Comparison of ENCODE assay signal across 15 mouse cellular contexts in genomic region chr4:141074109-141074508, GRCm38 (mm10). TPM values are rescaled to one million over a fixed set of nuclear protein-coding genes. Genes with fewer than 3 reads are reported as not detected.
A peak's percentile ranks its signal among the peaks of the same experiment; 100 is the strongest.
DNase-seq lines count a peak whose midpoint lies in the region; ATAC-seq and TF ChIP-seq lines count a peak whose summit lies in the region.
"Had no signal": no experiment of that assay in that cellular context is flagged by ENCODE, and none has a peak within 500 bp of the region (broad histone marks: within the 10 kb centered on the region; RNA-seq: fewer than 3 reads in every experiment).

No protein-coding gene starts in this region.

- H3K9ac ChIP-seq in heart, embryonic 14.5 days (ENCODE audit: low read length), result no peak overlapping the region
- peak overlapping the region; percentile 53 for H3K9ac ChIP-seq in liver, embryonic 16.5 days (ENCODE audit: low read depth, low read length)
- no peak overlapping the region for H3K9ac ChIP-seq in forebrain, embryonic 13.5 days
- H3K9ac ChIP-seq: limb, embryonic 13.5 days; midbrain, embryonic 12.5 days had no signal

- DNase-seq in cerebellum, adult 2 months, result no peak
- DNase-seq in cerebellum, adult 11 months, result no peak
- DNase-seq in heart, adult 18-20 months, result no peak
- DNase-seq in c-Kit-positive CD71-positive TER-119-positive erythroid progenitor cells, embryonic 14.5 days (ENCODE audit: low spot score), result peak; percentile 29
- no peak for DNase-seq in layer of hippocampus, adult 9-10 months (ENCODE audit: low spot score)
- DNase-seq: kidney, adult 18-20 months; thymus, postnatal 36 days had no signal

- H3K4me3 ChIP-seq in cerebellum, adult 2 months (replicated peaks; ENCODE audit: insufficient read depth, low read depth, low read length), result no peak overlapping the region
- H3K4me3 ChIP-seq in heart, embryonic 14.5 days (ENCODE audit: control insufficient read depth in 1 of 2, insufficient read depth in 1 of 2, low read depth in 1 of 2, low read length in 2 of 2), result no peak overlapping the region
- H3K4me3 ChIP-seq in liver, embryonic 16.5 days (ENCODE audit: low read depth, low read length), result peak overlapping the region; percentile 31
- no peak overlapping the region for H3K4me3 ChIP-seq in forebrain, embryonic 13.5 days
- H3K4me3 ChIP-seq: limb, embryonic 13.5 days; midbrain, embryonic 12.5 days had no signal

- WGBS in cerebellum, adult 2 months, result 71% methylated on average over 4 of the region's 4 CpGs
- WGBS in heart, embryonic 14.5 days, result 49% methylated on average over 4 of the region's 4 CpGs
- 29% methylated on average over 4 of the region's 4 CpGs for WGBS in liver, embryonic 16.5 days (ENCODE audit: insufficient replicate concordance)
- 95% methylated on average over 4 of the region's 4 CpGs for WGBS in forebrain, embryonic 13.5 days

- no peak for TF ChIP-seq POLR2A in cerebellum, adult 2 months (IDR thresholded peaks at IDR 0.05; ENCODE audit: borderline replicate concordance, insufficient read depth, low read length)

- peaks cover 56% of the 10 kb centered on the region for H3K36me3 ChIP-seq in heart, embryonic 14.5 days (ENCODE audit: control insufficient read depth, insufficient read depth, low read length)
- H3K36me3 ChIP-seq in liver, embryonic 16.5 days (ENCODE audit: control insufficient read depth, insufficient read depth), result peaks cover 45% of the 10 kb centered on the region
- peaks cover 56% of the 10 kb centered on the region for H3K36me3 ChIP-seq in forebrain, embryonic 13.5 days (ENCODE audit: poor library complexity, severe bottlenecking)

- no peak for TF ChIP-seq CTCF in cerebellum, adult 2 months (IDR thresholded peaks at IDR 0.05; ENCODE audit: borderline replicate concordance, insufficient read depth, low read depth, low read length)

- peak overlapping the region; percentile 24; the same call in 1 of the 2 replicates for H3K27ac ChIP-seq in cerebellum, adult 2 months (ENCODE audit: insufficient read depth, low read length)
- H3K27ac ChIP-seq in heart, embryonic 14.5 days (replicated peaks in 1 of 2; ENCODE audit: control insufficient read depth in 1 of 2, insufficient read depth in 1 of 2, low read depth in 2 of 2, low read length in 2 of 2), result peak overlapping the region; percentile 56 to 88
- peak overlapping the region; percentile 86 for H3K27ac ChIP-seq in liver, embryonic 16.5 days (ENCODE audit: low read length)
- H3K27ac ChIP-seq in forebrain, embryonic 13.5 days, result no peak overlapping the region
- H3K27ac ChIP-seq: limb, embryonic 13.5 days; midbrain, embryonic 12.5 days had no signal

- no peaks in the 10 kb centered on the region for H3K9me3 ChIP-seq in heart, embryonic 14.5 days (ENCODE audit: control insufficient read depth, low read length)
- no peaks in the 10 kb centered on the region for H3K9me3 ChIP-seq in liver, embryonic 16.5 days (replicated peaks; ENCODE audit: control insufficient read depth, low read length)
- H3K9me3 ChIP-seq in forebrain, embryonic 13.5 days (replicated peaks), result no peaks in the 10 kb centered on the region
- H3K9me3 ChIP-seq: limb, embryonic 13.5 days; midbrain, embryonic 12.5 days had no signal

- H3K4me2 ChIP-seq in heart, embryonic 14.5 days (ENCODE audit: low read length), result peak overlapping the region; percentile 34
- peak overlapping the region; percentile 56 for H3K4me2 ChIP-seq in liver, embryonic 16.5 days (ENCODE audit: low read depth, low read length)
- H3K4me2 ChIP-seq in forebrain, embryonic 13.5 days, result no peak overlapping the region
- H3K4me2 ChIP-seq: limb, embryonic 13.5 days; midbrain, embryonic 12.5 days had no signal

- ATAC-seq in heart, embryonic 14.5 days (ENCODE audit: insufficient number of reproducible peaks, insufficient read depth, low FRiP score, low read depth), result no peak
- peak; percentile 55 for ATAC-seq in liver, embryonic 16.5 days (ENCODE audit: low read depth)
- no peak for ATAC-seq in forebrain, embryonic 13.5 days
- ATAC-seq: hindbrain, embryonic 16.5 days had no signal

- no peaks in the 10 kb centered on the region for H3K27me3 ChIP-seq in cerebellum, adult 2 months (ENCODE audit: control insufficient read depth, insufficient read depth, low read length)
- no peaks in the 10 kb centered on the region for H3K27me3 ChIP-seq in heart, embryonic 14.5 days (ENCODE audit: control insufficient read depth, insufficient read depth, low read length)
- no peaks in the 10 kb centered on the region for H3K27me3 ChIP-seq in liver, embryonic 16.5 days (ENCODE audit: control insufficient read depth, insufficient read depth, low read depth, low read length)
- H3K27me3 ChIP-seq in forebrain, embryonic 13.5 days, result no peaks in the 10 kb centered on the region
- H3K27me3 ChIP-seq: CH12.LX; limb, embryonic 13.5 days; midbrain, embryonic 12.5 days had no signal

- peaks cover 17% of the 10 kb centered on the region for H3K4me1 ChIP-seq in cerebellum, adult 2 months (ENCODE audit: control insufficient read depth, insufficient read depth, low read length)
- peaks cover 20 to 38% of the 10 kb centered on the region in 2 experiments for H3K4me1 ChIP-seq in heart, embryonic 14.5 days (ENCODE audit: control insufficient read depth in 2 of 2, insufficient read depth in 2 of 2, low read length in 2 of 2)
- peaks cover 61% of the 10 kb centered on the region for H3K4me1 ChIP-seq in liver, embryonic 16.5 days (ENCODE audit: control insufficient read depth, low read depth, low read length)
- H3K4me1 ChIP-seq in forebrain, embryonic 13.5 days, result peaks cover 23% of the 10 kb centered on the region

RNA-seq across cellular contexts. Expression of gene Necap2, which starts 4.0 kb away (rescaled TPM):
- polyA plus RNA-seq in cerebellum, adult 2 months (2012; rRNA removed), result 66.3 and 68.7 TPM in 2 replicates
- 33.1 and 34.2 TPM in 2 replicates for polyA plus RNA-seq in heart, embryonic 14.5 days (2014; fragmentation: Nextera tagmentation; extraction: Ambion mirVana)
- 10 to 100 TPM; 13.4 to 14.5 TPM for total RNA-seq in heart, adult 18-20 months (2021)
- polyA plus RNA-seq in liver, embryonic 16.5 days (2015; fragmentation: Nextera tagmentation; extraction: Ambion mirVana), result 87.5 and 93.3 TPM in 2 replicates
- polyA plus RNA-seq in forebrain, embryonic 13.5 days (2015; fragmentation: Nextera tagmentation; extraction: Ambion mirVana), result 44.9 and 48.0 TPM in 2 replicates

RNA-seq across cellular contexts. Expression of gene Crocc, which starts 13.8 kb away (rescaled TPM):
- polyA plus RNA-seq in cerebellum, adult 2 months (2012; rRNA removed), result 39.4 and 41.3 TPM in 2 replicates
- 3.3 and 4.4 TPM in 2 replicates for polyA plus RNA-seq in heart, embryonic 14.5 days (2014; fragmentation: Nextera tagmentation; extraction: Ambion mirVana)
- total RNA-seq in heart, adult 18-20 months (2021), result 1 to 10 TPM; 4.1 to 4.3 TPM
- polyA plus RNA-seq in liver, embryonic 16.5 days (2015; fragmentation: Nextera tagmentation; extraction: Ambion mirVana), result 0.59 and 0.63 TPM in 2 replicates
- polyA plus RNA-seq in forebrain, embryonic 13.5 days (2015; fragmentation: Nextera tagmentation; extraction: Ambion mirVana), result 7.4 and 7.7 TPM in 2 replicates

RNA-seq across cellular contexts. Expression of gene Spata21, which starts 14.0 kb away (rescaled TPM):
- polyA plus RNA-seq in cerebellum, adult 2 months (2012; rRNA removed), result 0.21 and 0.48 TPM in 2 replicates
- polyA plus RNA-seq in heart, embryonic 14.5 days (2014; fragmentation: Nextera tagmentation; extraction: Ambion mirVana), result not detected in 2 replicates
- not detected for total RNA-seq in heart, adult 18-20 months (2021)
- not detected in 2 replicates for polyA plus RNA-seq in liver, embryonic 16.5 days (2015; fragmentation: Nextera tagmentation; extraction: Ambion mirVana)
- polyA plus RNA-seq in forebrain, embryonic 13.5 days (2015; fragmentation: Nextera tagmentation; extraction: Ambion mirVana), result 0.20 and 0.30 TPM in 2 replicates
- total RNA-seq: adrenal gland, postnatal 14 days; CH12.LX had no signal
